Mouse (Mus musculus) liver, embryonic 11.5 days (tissue): Measurements from ENCODE around the gene Cttn. TPM values are rescaled to one million over a fixed set of nuclear protein-coding genes. Genes with fewer than 3 reads are reported as not detected.

Source experiments
- ATAC-seq: fragments of 200-750 bp; cut with Nextera tagmentation; replicated peaks from 2 replicates; pipeline ENCODE4 v1.8.0; 2017; ENCODE audit warnings: moderate number of reproducible peaks, mild to moderate bottlenecking, moderate TSS enrichment, moderate library complexity; ENCODE audit not compliant: low FRiP score
- DNase-seq: peaks from one replicate; pipeline ENCODE4 v3.0.0-alpha.2; 2017; ENCODE audit warnings: low spot score
- H3K27ac ChIP-seq: fragments of 300-500 bp; sonication (generic); 2 replicates; pipeline ENCODE4 v1.5.1; 2014; ENCODE audit warnings: mild to moderate bottlenecking, low read depth, low read length, control low read depth
- H3K27me3 ChIP-seq: fragments of 300-500 bp; sonication (generic); replicated peaks from 2 replicates; pipeline ENCODE4 v1.6.1; 2014; ENCODE audit warnings: low read length, mixed read lengths; ENCODE audit not compliant: control insufficient read depth, insufficient read depth
- H3K36me3 ChIP-seq: fragments of 300-500 bp; sonication (generic); 2 replicates; pipeline ENCODE4 v1.6.1; 2014; ENCODE audit warnings: mild to moderate bottlenecking, low read length, moderate library complexity, mixed read lengths; ENCODE audit not compliant: control insufficient read depth, insufficient read depth
- H3K4me1 ChIP-seq: fragments of 300-500 bp; sonication (generic); replicated peaks from 2 replicates; pipeline ENCODE4 v1.6.1; 2014; ENCODE audit warnings: low read length, mixed read lengths; ENCODE audit not compliant: control insufficient read depth, insufficient read depth
- H3K4me2 ChIP-seq: fragments of 300-500 bp; sonication (generic); 2 replicates; pipeline ENCODE4 v1.6.1; 2014; ENCODE audit warnings: mild to moderate bottlenecking, control low read depth, moderate library complexity
- H3K4me3 ChIP-seq: fragments of 300-500 bp; sonication (generic); 2 replicates; pipeline ENCODE4 v1.5.1; 2014; ENCODE audit warnings: low read depth, low read length, control low read depth
- H3K9ac ChIP-seq: fragments of 300-500 bp; sonication (generic); 2 replicates; pipeline ENCODE4 v1.6.1; 2014; ENCODE audit warnings: low read depth, low read length, control low read depth
- H3K9me3 ChIP-seq: fragments of 300-500 bp; sonication (generic); 2 replicates; pipeline ENCODE4 v1.6.1; 2016; ENCODE audit warnings: low read length, inconsistent platforms, mixed read lengths; ENCODE audit not compliant: control insufficient read depth
- WGBS: fragments of 180-500 bp; shearing (Covaris S2); extraction: QIAGEN DNeasy Blood & Tissue Kit; methylation state at CpG from one replicate; pipeline ENCODE4 v1.1.7; 2014; 5-methylcytosine and 5-hydroxymethylcytosine counted together
- polyA plus RNA-seq: library from polyadenylated mRNA; unstranded; fragments of >200 nt; fragmentation: Nextera tagmentation; extraction: Ambion mirVana; gene quantifications from 2 replicates; pipeline ENCODE4 v1.2.1, GENCODE M21; 2014

Cttn gene
- polyA plus RNA-seq, 1 experiment from 2014 or later: 101 TPM

GRCm38 (mm10) chr7:144444788-144445187 is 26.0 kb downstream of the Cttn start:
- WGBS: 79% methylated on average over 7 of the region's 7 CpGs
- Histone ChIP-seq H3K4me3 (no peak overlapping the region), H3K27me3 (no peaks in the 10 kb centered on the region), H3K4me2 (no peak overlapping the region), H3K4me1 (no peaks in the 10 kb centered on the region), H3K27ac (no peak overlapping the region), H3K9me3 (no peaks in the 10 kb centered on the region), H3K36me3 (peaks cover 38% of the 10 kb centered on the region), H3K9ac (no peak overlapping the region)
- DNase-seq (no peak), ATAC-seq (no peak)

- 82% methylated on average over 4 of the region's 4 CpGs for whole genome bisulfite sequencing
Observed at GRCm38 (mm10) chr7:144441976-144442375, 28.8 kb downstream of the Cttn start.

GRCm38 (mm10) chr7:144441466-144441865 is 29.3 kb downstream of the Cttn start:
- no peak overlapping the region for H3K4me3 ChIP-seq
- no peak overlapping the region for H3K27ac ChIP-seq
- no peaks in the 10 kb centered on the region for H3K27me3 ChIP-seq
- no peaks in the 10 kb centered on the region for H3K9me3 ChIP-seq
- H3K9ac ChIP-seq: no peak overlapping the region
- ATAC-seq (no peak), DNase-seq (no peak)
- WGBS: 87% methylated on average over 11 of the region's 11 CpGs
- H3K4me2 ChIP-seq: no peak overlapping the region
- peaks cover 44% of the 10 kb centered on the region for H3K36me3 ChIP-seq
- H3K4me1 ChIP-seq: no peaks in the 10 kb centered on the region

More at GRCm38 (mm10) chr7:144441976-144442375, 28.8 kb downstream of the Cttn start:
- no peak overlapping the region for H3K27ac ChIP-seq
- DNase-seq (no peak), ATAC-seq (no peak)
- no peaks in the 10 kb centered on the region for H3K4me1 ChIP-seq
- no peaks in the 10 kb centered on the region for H3K27me3 ChIP-seq
- no peak overlapping the region for H3K9ac ChIP-seq
- H3K4me2 ChIP-seq: no peak overlapping the region
- no peak overlapping the region for H3K4me3 ChIP-seq
- no peaks in the 10 kb centered on the region for H3K9me3 ChIP-seq
- peaks cover 44% of the 10 kb centered on the region for H3K36me3 ChIP-seq

- no peak overlapping the region for H3K27ac ChIP-seq
- no peaks in the 10 kb centered on the region for H3K27me3 ChIP-seq
- WGBS: 95% methylated on average over 7 of the region's 7 CpGs
- ATAC-seq (no peak), DNase-seq (no peak)
- no peak overlapping the region for H3K4me3 ChIP-seq
- H3K36me3 ChIP-seq: peaks cover 35% of the 10 kb centered on the region
- no peak overlapping the region for H3K9ac ChIP-seq
- no peaks in the 10 kb centered on the region for H3K9me3 ChIP-seq
- H3K4me1 ChIP-seq: no peaks in the 10 kb centered on the region
- H3K4me2 ChIP-seq: no peak overlapping the region
Observed at GRCm38 (mm10) chr7:144438811-144439210, 32.0 kb downstream of the Cttn start.

- H3K4me2 ChIP-seq: no peak overlapping the region
- ATAC-seq: no peak
- H3K9me3 ChIP-seq: no peaks in the 10 kb centered on the region; the same call in 1 of the 2 replicates
- H3K27ac ChIP-seq: no peak overlapping the region
- H3K27me3 ChIP-seq: no peaks in the 10 kb centered on the region
- 49% methylated on average over 2 of the region's 2 CpGs for WGBS
- DNase-seq: no peak
- no peak overlapping the region for H3K9ac ChIP-seq
- H3K4me3 ChIP-seq: no peak overlapping the region
- peaks cover 5% of the 10 kb centered on the region; the same call in 1 of the 2 replicates for H3K36me3 ChIP-seq
- no peaks in the 10 kb centered on the region for H3K4me1 ChIP-seq
Observed at GRCm38 (mm10) chr7:144432920-144433319, 37.9 kb downstream of the Cttn start.

- Histone ChIP-seq H3K4me1 (no peaks in the 10 kb centered on the region), H3K27me3 (no peaks in the 10 kb centered on the region), H3K36me3 (no peaks in the 10 kb centered on the region), H3K27ac (no peak overlapping the region), H3K4me2 (no peak overlapping the region), H3K9ac (no peak overlapping the region), H3K9me3 (no peaks in the 10 kb centered on the region; the same call in 1 of the 2 replicates), H3K4me3 (no peak overlapping the region)
- 81% methylated on average over 3 of the region's 3 CpGs for WGBS
- ATAC-seq (no peak), DNase-seq (no peak)
Observed at GRCm38 (mm10) chr7:144427460-144427859, 43.3 kb downstream of the Cttn start.

GRCm38 (mm10) chr7:144426594-144426993 is 44.2 kb downstream of the Cttn start:
- no peak overlapping the region for H3K27ac ChIP-seq

GRCm38 (mm10) chr7:144425953-144426352 is 44.9 kb downstream of the Cttn start:
- Histone ChIP-seq H3K36me3 (no peaks in the 10 kb centered on the region), H3K4me2 (no peak overlapping the region), H3K4me1 (no peaks in the 10 kb centered on the region), H3K27me3 (no peaks in the 10 kb centered on the region), H3K9me3 (no peaks in the 10 kb centered on the region; the same call in 1 of the 2 replicates), H3K9ac (no peak overlapping the region), H3K4me3 (no peak overlapping the region), H3K27ac (no peak overlapping the region)
- 13% methylated on average over 8 of the region's 8 CpGs for WGBS
- ATAC-seq: no peak
- DNase-seq: no peak

More at GRCm38 (mm10) chr7:144426594-144426993, 44.2 kb downstream of the Cttn start:
- no peak for ATAC-seq
- no peaks in the 10 kb centered on the region for H3K4me1 ChIP-seq
- 80% methylated on average over 3 of the region's 3 CpGs for WGBS
- H3K9ac ChIP-seq: no peak overlapping the region
- H3K9me3 ChIP-seq: no peaks in the 10 kb centered on the region; the same call in 1 of the 2 replicates
- no peak overlapping the region for H3K4me2 ChIP-seq
- DNase-seq: no peak
- no peaks in the 10 kb centered on the region for H3K36me3 ChIP-seq
- no peaks in the 10 kb centered on the region for H3K27me3 ChIP-seq
- H3K4me3 ChIP-seq: no peak overlapping the region

GRCm38 (mm10) chr7:144421478-144421877 is 49.3 kb downstream of the Cttn start:
- Histone ChIP-seq H3K27ac (no peak overlapping the region), H3K36me3 (no peaks in the 10 kb centered on the region), H3K4me2 (no peak overlapping the region), H3K4me1 (peaks cover 3% of the 10 kb centered on the region), H3K9ac (no peak overlapping the region), H3K27me3 (no peaks in the 10 kb centered on the region; the same call in 1 of the 2 replicates), H3K4me3 (no peak overlapping the region), H3K9me3 (no peaks in the 10 kb centered on the region)
- no peak for DNase-seq
- WGBS: 75% methylated on average over 6 of the region's 6 CpGs
- no peak for ATAC-seq
